Mouse (Mus musculus) retina, embryonic 14.5 days (tissue): ENCODE data around the gene Iqcj.
A peak's percentile ranks its signal among the peaks of the same experiment; 100 is the strongest.

Source experiments
- DNase-seq: peaks from one replicate; pipeline ENCODE4 v3.0.0-alpha.2; 2015; ENCODE audit warnings: low spot score

Iqcj gene

DNA sequence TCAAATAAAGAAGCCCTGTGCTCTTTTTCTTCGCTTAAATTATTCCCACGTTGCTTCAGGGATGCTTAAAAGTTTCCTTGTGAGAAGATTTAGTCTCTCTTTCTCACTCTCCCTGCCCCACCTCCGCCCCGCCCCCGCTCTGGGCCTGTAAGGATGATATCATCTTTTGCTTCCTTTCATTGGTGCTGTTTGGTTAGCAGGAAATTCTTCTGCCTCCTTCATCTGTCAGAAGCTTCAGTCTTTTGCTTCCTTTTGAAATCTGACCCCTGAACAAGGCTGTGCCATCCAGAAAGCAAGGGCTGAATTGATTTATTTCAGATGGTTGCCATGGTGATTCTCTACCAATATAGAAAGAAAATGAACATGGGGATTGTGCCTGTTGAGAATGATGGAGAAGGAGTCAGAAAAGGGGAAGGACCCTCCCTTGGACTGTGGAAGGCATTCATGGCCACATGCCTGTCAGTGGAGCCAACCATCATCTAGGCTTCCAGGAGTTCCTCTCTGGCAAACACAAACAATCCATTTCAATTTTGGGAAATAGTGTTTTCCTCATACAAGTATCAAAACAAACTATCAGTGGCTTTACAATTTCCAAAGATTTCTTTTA is 62.5 kb downstream of the Iqcj start:
- no peak for DNase-seq

DNA sequence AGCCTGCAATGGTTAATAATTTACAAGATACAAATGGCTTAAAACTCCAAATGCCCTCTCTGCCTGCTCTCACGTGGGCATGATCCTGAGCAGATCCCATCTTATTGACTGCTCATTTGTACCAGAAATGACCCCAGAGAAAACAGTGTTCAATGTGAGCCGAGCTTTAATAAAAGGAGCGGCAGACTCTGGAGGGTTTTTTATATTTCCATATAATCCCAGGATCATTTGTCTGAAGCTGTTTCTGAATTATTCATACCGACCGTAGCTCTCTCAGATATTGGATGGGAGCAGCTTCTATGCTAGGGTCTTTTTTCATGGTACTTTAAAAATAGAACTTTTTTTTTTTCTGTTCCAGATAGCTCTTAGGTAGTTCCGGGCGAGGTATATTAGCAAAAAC is 67.7 kb downstream of the Iqcj start:
- DNase-seq: peak; percentile 6

DNA sequence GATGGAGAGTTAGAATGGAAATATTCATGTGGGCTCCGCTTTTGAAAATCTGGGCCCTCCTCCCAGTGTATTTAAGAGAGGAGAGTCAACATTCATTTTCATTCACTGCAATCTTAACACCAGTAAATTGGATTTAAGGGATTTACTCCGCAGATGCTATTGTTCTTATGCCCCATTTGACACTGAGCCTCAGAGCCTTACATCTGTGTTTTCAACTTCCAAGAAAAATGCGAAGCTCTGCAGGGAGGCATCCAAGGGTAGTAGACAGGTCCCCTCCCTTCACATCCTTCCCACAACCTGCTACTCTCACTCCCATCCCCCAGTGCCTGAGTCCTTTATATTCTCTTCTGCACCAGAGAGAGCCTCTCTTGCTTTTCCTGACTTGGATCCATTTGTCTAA is 68.1 kb downstream of the Iqcj start:
- peak; percentile 11 for DNase-seq

DNA sequence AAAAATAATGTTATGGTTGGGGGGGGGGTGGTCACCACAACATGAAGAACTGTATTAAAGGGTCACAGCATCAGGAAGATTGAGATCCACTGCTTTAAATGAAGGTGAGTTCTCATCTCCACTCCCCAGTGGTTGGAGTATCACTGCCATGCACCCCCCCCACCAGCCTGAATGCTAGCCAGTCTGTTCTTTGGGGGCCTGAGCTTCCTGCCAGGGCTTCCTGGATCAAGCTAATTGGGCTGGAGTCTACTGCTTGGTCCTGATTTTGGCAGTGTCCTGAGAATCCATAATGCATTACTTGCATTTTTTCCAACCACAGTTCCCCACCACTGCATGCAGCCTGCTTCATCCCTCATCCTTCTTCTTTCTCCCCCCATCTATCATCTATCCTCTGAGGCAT is 68.7 kb downstream of the Iqcj start:
- no peak for DNase-seq

DNA sequence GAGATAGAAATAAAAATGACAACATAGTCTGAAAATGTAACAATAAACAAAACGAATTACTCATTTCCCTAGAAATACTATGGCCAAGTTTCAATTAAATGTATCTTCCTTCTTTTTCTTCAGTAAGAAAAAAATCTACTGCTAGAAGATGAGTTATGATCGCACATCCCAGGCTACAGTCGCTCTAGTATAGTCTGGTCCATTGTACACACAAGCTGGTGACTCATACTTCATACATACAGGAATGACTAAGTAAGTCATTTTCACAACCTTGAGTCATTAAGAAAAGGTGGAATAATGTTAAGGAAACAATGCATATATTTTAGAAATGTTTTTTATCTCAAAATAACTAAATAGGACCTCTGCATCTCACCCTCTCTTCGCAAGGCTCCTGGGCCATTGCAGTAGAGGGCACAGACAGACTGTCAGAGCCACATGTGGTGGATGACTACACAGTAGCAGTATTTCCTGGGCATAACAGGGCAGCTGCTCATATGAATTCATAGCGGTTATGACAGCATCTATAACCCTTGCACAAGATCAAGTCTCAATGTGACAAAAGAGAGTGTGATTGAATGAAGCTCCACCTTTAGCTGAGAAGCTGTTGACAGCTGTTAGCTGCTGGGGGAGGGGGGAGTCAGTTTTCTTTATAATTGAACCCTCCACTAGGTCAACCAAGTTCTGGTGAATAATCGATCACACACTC is 70.1 kb downstream of the Iqcj start:
- no peak for DNase-seq

DNA sequence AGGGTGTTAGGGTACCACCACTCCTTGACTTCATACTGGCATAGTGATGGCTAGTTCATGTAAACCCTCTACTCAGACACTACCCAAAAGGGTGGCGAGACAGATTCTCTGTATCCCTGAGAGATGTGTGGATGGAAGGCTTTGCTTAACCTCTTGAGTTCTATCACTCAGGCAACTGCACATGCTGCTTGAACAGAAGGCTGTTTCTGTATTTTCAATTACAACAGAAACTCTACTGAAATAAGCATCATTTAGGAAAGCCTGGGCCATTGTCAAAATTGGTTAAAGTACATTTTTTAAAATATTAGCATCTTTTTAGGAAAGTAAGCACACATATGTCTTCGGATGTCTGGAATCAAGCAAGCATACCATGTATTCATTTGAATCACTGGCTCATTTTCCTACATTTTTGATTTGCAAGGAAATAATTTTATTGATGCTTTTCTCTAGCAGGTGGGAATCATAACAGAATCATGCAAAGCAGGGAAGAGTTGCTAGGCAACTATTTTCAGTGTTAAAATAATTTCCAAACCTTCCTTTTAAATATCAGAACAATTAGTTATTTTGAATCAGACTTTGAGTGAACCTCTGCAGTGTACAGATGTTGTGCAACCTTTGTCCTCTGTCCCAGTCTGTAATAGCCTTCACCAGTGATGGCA is 82.4 kb downstream of the Iqcj start:
- no peak for DNase-seq

DNA sequence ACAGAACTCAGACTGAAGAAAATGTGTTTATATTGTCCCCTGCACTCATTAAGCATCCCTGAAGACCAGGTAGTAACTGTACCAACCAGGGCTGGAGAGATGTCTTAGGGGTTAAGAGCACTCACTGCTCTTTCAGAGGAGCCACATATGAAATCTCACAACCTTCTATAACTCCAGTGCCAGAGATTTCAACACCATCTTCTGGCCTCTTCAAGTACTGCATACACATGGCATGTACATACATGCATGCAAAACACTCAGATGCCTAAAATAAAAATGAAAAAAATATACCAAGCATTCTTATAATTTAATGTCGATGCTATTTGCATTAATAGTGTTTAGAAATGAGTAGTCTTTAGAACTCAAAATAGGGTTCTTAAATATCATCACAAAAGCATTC is 88.0 kb downstream of the Iqcj start:
- DNase-seq: no peak

DNA sequence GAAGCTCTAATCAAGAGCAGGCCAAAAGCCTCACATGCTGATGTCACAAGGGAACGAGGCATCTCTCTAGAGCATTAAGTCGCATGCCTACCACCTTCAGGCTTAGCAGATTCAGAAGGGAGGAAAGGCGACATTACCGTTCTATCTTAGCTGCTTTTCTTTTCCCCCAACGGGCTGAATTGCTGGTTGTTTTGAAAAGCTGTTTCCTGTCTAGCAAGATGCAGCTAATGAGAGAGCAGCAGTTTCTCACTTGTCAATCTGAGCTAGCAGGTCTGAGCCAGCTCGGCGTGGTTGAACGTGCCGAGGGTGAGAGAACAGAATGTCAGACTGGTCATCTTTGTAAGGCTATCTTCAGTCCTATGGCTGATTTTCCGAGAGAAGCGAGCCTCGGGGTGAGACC is 91.3 kb downstream of the Iqcj start:
- DNase-seq: no peak

DNA sequence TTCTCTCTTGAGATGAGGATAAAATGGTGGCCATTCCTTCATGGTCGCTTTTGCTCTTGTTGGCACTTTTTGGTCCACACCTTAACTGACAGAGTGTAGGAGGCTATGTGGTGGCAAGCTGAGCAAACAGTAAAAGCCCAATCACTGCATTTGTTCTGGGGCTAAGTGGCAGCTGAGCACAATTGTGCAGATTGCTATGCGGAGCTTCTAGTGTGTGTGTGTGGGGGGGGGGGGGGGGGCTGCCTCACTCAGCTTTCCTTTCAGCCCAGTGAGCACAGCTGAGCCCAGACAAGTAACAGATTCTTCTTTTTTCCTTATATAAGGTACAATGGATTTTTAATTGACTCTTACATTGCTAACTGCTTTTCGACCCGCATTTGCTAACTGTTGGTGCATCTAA is 110.4 kb downstream of the Iqcj start:
- DNase-seq: peak; percentile 10

DNA sequence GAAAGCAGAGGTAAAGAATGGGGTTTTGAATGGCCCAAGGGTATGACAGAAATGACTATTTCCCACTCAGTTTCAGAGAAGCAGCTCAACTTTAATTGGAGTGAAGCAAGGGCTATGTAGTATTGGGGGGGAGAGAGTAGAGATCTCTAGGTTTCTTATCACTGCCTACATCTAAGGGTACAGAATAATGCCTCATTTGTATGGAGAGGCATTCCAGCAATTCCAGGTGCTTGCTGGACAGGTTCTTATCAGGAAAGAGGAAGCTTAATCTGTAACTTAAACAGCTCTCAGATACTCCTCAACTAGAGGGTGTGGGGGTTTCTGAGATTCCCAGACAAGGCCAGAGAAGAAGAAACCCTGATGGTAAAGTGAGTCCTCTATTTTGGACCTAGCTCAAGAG is 120.3 kb downstream of the Iqcj start:
- DNase-seq: no peak

DNA sequence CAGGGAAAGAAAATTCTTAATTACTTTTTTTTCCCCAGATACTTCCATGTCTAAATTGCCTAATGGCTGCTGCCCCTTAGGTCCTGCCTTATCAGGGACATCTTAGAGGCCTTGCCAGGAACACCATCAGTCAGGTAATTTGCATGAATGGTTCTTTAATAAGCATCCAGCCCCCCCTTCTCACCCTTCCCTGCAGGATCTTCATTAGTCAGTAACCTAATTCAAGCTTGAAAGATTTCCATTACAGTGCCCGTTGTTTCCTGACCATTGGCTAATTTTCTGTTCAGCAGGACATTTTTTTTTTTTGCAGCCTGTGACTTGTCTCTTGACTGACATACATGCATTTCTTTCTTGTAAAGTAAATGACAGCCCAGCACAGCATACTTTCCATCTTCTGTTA is 123.8 kb downstream of the Iqcj start:
- DNase-seq: peak; percentile 38

DNA sequence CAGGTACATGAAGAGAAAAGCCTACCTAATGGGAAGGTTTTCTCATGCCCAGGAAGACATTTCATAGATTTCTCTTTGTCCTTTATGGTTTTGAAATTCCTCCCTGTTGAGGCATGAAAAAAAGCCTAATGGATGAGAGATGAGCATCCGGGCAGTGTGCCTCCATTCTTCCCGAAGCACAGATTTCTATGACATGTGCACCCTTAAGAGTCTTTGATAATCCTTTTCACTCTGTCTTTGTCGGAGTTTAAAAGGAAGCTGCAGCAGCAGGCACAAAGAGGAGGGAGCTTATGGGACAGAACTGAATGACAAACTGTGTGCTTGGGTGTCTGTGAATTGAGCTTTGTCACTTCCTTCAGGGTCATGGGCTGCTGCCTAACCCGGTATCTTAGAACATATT is 127.4 kb downstream of the Iqcj start:
- DNase-seq: no peak

DNA sequence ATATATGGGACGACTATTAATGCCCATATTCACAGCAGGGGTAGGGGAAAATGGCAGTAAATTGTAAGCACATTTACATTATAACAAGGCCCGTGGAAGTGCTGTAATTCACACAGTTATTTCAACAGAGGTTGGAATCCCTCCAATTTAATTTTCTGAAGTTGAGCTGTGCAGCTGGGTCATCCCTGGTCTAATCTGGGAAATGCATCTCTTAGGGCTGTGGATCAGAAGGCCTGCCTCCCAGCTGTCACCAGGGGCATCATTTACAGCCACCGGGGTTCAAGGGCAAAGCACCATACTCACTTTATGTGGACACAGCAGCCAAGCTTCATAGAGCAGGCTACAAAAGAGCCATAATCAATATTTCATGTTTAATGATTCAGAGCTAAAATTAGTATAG is 144.1 kb downstream of the Iqcj start:
- DNase-seq: no peak

DNA sequence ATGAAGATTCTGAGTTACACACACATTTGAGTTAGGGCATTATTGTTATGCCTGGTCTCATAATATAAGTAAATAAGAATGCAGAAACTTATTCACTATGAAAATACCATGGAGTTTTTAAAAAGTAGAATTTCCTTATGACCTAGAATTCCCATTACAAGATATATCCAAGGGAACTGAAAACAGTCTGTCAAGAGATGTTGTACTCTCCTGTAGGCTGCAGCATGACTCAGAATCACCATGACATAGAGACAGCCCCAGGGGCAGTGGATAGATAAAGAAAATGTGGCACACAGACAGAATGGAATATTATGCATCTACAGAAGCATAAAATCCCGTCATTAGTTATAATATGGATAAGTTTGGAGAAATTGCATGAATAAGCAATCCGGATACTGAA is 150.9 kb downstream of the Iqcj start:
- no peak for DNase-seq

DNA sequence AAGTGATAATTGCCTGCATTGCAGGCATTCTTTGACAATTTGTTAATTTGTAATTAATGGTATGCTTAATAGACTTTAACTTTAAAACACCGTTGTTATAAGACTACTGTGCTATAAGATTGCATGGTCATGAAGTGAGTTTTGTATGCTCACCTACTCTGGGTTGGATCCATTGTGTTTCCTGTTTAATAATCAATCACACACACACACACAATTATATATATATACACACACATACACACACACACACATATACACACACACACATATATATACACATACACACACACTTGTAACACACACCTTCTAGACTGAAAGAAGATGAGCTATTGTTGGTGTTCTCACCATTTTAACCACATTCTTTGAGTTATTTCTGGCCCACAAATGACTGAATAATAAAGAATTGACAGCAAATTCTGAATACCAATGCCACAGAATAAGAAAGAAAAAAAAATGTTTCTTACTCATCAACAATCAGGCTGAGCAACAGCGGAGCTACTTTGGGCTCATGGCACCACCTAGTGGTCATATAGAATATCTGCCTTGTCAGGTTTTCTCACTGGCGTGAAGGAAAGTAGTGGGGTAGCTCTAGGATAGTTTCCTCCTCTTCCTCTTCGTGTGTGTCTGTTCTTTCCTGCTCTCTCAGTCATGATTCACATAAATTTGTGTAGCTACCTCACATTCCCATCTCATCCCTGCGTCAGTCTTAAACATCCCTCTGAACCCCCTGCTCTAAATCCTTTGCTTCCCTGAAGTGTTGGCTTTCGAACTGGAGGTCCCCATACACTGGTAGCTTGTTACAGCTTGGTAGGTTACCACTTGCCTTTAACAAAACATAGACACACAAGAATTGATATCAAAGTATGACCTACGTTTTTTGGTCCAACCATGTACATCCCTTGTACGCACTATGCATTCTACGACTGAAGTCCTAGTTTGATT is 153.7 kb downstream of the Iqcj start:
- DNase-seq: peak; percentile 88

DNA sequence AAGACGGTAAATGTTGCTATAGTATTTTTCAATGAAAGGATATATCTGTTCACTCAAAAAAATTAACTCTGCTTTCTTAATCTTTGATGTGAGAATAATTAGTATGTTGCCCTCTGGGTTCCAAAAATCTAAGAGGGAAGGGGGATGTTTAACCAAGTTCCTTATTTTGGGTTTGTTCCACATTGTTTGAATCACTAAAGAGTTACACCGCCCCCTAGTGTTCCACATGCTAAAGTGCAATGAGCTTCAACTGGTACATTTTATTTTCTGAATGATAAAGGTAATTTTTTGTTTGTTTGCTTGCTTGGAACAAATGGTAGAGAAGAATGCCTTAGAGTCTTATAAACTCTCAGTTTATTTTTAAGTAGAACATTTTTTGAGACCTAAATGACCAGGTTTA is 161.5 kb downstream of the Iqcj start:
- DNase-seq: peak; percentile 74

DNA sequence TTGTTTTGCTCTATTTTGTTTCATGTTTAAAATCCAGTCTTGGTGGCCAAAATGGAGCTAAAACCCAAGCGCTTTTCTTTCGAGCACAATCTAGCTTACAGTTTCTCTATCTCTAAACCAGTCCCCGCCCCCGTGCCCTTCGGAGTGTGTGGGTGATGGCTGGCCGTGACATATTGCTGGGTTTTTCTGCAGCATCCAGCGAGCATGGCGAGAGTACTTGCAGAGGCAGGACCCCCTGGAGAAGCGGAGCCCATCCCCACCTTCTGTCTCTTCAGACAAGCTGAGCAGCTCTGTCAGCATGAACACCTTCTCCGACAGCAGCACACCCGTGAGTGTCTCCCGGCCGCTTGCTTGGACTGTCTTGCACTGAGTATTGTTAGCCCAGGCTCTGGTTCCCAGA is 163.1 kb downstream of the Iqcj start:
- no peak for DNase-seq

DNA sequence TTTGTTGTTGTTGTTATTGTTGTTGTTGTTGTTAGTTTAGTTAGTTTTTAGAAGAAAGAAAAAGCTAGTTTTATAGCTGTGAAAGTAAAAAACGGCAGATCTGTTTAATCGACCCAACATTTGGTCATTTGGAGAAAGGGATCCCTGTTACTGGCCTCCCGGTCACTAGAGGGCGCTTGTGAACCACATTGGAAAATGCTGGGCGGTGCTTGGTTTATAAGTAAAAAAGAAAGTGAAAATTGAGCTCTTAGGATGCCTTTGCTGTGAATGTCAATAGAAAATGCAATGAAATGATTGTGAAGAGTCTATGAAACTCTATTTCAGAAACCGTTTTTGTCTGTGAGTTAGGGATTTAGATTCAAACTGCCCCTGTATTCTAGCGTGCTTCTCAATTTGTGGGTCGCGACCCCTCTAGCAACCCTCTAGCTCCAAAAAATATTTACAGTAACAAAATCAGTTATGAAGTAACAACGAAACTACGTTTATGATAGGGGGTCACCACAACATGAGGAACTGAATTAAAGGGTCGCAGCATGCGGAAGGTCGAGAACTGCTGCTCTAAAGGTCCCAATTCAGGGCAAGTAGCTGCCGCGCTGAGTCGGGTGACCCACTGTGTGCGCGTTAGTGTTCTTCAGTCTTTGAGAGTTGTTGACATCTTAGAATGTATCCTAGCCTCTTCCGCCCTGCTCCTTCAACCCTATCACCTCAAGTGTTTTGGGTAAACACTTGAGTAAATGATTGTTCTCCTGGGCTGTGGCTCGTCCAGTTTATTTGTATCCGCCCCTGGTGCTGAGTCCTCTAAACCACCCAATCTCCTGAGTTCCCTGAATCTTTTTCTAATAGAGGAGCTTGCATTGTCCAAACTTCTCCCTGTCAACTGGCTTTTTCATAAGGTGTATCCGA is 164.6 kb downstream of the Iqcj start:
- DNase-seq: peak; percentile 87

DNA sequence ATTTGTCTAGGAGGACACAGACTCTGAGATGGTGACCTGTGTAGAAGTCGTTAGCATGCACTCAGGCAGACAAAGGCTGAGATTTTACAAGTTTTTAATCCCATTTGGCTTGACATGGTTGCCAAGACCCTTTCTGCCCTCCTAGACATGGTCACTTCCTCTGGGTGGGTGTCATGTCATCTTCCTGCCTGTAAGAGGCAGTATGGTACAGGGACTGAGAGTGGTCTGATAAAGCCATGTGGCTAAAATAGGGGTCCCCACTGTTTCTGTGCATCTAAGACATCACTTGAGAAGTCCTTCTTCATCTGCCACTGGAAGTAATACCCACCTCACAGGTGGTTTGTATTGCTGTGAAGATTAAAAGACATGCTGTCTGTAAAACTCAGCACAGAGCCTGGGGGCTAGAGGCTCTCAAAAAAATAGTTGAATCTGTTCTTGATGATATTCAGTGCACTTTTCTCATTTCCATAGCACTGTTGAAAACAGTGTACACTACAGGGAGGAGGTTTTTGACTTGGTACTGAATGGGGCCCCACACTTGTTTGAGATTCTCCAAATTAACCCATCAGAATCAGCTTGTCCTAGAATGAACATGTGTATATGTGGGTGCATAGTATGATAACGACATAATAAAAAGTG is 167.3 kb downstream of the Iqcj start:
- peak; percentile 78 for DNase-seq

DNA sequence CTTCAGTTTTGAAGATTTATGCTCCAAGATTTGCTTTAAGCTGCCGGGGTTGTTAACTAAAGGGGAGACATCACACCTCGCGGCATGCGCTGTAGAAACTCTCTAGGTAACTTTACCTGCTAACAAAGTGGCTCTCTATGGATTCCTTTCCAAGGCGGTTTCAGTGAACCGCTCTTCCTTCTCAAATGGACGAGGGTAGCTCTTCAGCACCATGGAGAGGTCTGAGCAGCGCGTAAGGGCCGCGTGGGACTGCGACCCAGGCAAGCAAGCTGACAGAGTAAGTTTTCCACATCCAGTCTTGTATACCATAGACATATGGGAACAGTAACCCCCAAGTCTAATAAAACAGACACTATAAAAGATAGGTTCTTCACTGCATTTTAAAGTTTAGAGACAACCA is 172.7 kb downstream of the Iqcj start, which contains the start of gene Schip1:
TSS of gene Schip1 (plus strand) at position 72 of the 400 bp plus-strand sequence.
- peak; percentile 73 for DNase-seq
